Mouse (Mus musculus) left cerebral cortex, adult 18-20 months (tissue): ENCODE data around the gene Dnajb13. TPM values are rescaled to one million over a fixed set of nuclear protein-coding genes. Genes with fewer than 3 reads are reported as not detected.
A peak's percentile ranks its signal among the peaks of the same experiment; 100 is the strongest.

Experiments used
- DNase-seq, 2 experiments: peaks; one replicate each; pipeline ENCODE4 v3.0.0; 2021 to 2022; ENCODE audit warnings: low spot score in 2 of 2, mixed read lengths in 1 of 2
- total RNA-seq, 2 experiments: library from RNA; stranded (reverse); gene quantifications; 2 replicates each; pipeline ENCODE4 v1.2.3; 2021

Dnajb13 gene
- total RNA-seq, 2 experiments from 2014 or later: 0.14 to 0.40 TPM

DNA sequence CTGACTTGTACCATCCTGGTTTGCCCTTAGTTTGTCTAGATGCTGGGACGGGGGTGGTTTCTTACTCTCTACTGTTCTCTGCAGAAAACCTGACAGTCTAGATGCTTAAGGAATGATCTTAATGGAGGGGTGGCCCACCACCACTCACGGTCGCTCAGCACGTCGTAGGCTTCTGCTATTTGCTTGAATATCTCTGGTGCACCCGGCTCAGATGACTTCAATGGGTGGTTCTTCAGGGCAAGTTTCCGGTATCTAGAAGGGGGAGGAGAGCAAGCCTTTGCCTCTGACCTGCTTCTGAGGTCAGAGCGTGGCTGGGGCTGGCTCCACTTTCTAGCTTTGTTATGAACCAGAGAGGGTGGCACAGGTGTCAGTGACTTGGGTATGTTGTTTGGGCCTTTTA, 3.2 kb downstream of the Dnajb13 start:
- no peak for DNase-seq

- no peak for DNase-seq
These were observed 6.1 kb downstream of the Dnajb13 start for GRCm38 (mm10) chr7:100508670-100509069.

DNA sequence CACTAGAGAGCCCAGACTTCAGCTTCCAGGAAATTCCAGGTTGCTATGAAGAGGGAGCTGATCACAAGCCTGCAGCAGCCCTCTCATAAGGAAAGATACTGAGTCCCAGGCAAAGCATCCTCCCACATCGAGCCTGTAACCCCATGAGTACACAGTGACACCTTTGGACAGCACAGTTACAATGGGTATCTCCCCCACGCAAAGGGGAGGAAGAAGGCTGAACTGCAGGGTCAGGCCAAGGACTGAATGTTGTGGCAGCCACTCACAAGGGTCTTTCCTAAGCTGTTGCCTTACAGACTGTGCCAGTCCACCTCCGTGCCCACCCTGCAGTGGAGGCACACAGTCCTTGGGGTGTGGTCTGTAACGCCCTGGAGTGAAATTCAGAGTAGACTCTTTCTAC, 8.3 kb downstream of the Dnajb13 start:
- no peak for DNase-seq

- DNase-seq: no peak
These were observed 9.8 kb downstream of the Dnajb13 start for GRCm38 (mm10) chr7:100504740-100505487.

GRCm38 (mm10) chr7:100503076-100503475, 11.7 kb downstream of the Dnajb13 start:
- DNase-seq: no peak

DNA sequence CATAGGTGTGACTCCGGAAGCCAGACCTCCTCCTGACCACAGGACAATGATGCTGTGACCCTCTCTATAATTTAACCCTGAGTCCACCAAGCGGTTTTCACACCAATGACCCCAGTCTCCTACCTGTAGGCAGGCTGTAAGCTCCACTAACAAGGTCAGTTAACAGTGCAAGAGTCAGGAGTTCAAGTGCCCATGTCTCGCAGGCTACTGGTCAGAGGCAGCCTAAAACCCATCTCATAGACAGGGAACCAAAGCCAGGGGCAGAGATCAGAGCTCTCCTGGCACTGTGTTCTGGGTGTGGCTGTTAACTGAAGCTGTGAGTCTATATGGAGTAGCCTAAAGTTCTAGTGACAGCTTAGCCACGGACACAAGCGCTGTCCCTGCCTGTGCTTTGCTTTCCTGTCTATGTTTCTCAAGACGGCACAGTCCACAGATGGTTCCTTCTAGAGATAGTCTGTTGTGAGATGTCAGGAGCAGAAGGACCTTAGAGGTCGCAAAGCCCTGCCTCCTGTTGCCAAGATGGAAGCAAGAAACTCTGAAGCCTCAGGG, 12.3 kb downstream of the Dnajb13 start:
- no peak for DNase-seq

GRCm38 (mm10) chr7:100501844-100502373, 12.9 kb downstream of the Dnajb13 start:
- no peak for DNase-seq

GRCm38 (mm10) chr7:100501027-100501843, 13.5 kb downstream of the Dnajb13 start:
- no peak for DNase-seq

GRCm38 (mm10) chr7:100500276-100500977, 14.3 kb downstream of the Dnajb13 start:
- no peak for DNase-seq

DNA sequence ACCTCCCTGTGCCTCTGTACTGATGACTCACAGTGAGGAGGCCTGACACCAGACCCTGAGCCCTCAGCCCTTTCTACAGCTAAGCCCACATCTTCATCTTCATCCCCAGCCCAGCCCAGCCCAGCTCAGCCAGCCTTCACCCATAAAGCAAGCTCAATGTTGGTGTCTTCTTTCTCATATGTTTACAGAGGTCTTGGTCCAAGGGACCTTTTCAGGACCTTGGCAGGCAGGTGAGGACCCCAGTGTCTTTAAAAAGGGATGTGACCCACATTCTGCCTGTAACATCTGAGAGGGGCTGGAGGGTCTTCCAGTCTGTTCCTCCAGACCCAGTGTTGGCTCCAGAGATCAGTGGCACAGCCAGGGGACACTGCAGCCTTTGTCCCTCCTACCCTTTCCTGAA, 15.3 kb downstream of the Dnajb13 start:
- DNase-seq: no peak

- DNase-seq: no peak
These were observed 16.8 kb downstream of the Dnajb13 start for GRCm38 (mm10) chr7:100497982-100498381.

- no peak for DNase-seq
These were observed 17.4 kb downstream of the Dnajb13 start for GRCm38 (mm10) chr7:100497402-100497801.

- no peak for DNase-seq
These were observed 18.0 kb downstream of the Dnajb13 start for GRCm38 (mm10) chr7:100496791-100497190.

DNA sequence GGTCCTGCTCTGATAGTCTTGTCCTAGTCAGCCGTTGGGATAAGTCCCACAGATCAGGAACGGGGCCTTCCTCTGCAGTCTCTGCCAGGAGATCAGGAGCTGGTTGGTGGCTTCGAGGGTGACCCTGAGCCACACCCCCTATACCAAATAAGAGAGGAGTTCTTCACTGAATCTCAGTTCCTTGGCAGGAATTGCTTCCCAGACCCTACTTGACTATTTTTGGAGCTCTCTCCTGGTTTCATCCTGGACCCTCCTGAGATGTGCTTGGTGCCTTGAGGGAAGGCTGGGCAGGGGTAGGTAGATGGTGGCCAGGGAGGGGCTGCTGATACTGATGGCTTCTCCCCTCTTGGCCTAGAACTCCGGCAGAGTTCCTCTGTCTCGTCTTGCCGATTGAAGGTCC, 18.4 kb downstream of the Dnajb13 start:
- DNase-seq: no peak

DNA sequence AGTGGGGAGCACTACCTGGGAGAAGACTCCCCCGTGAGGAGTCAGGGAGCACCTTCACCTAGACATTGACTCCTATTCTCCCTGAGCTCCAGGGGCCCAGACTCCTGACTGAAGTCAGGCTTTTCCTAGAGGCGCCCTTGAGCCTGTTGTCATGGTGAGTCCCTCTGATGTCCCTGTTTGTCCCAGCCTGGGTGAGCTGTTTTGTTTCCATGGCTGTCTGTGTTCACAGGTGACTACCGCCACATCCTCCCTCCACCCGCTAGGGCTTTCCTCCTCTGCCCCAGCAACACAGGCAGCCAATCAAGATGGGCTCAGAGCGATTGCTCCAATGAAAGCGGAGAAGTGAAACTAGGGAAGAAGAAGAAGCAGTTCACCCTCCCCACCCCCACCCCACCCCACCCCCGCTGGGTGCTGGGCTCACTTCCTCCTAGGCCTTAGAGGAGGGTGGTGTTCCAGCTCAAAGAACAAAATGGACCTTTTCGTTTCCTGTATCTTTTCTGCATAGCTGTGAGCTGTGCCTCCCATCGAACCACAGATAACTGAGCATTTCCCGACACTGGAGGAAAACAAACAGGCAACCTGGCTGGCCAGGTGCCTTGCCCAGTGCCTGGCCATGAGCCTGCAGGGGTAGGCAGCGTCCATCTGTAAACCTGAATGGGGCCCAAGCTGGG, 19.0 kb downstream of the Dnajb13 start:
- DNase-seq: peak; percentile 20 to 55

DNA sequence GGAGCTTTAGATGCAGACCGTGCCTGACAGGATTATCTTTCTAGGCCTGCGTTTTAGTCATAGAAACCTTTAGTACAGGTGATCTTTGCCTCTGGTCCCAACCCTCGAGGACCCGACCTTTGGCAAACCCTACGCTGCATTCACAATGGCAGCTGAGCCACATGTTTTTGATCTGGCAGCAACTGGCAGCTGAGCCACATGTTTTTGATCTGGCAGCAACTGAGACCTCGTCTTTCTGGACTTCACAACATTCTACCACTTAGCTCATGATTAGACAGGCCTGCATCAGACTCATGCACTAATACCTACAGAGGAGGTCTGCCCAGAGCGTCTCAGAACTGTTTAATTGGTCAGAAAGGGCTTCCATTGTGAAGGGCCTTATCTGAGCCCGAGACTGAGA, 19.7 kb downstream of the Dnajb13 start:
- DNase-seq: no peak

DNA sequence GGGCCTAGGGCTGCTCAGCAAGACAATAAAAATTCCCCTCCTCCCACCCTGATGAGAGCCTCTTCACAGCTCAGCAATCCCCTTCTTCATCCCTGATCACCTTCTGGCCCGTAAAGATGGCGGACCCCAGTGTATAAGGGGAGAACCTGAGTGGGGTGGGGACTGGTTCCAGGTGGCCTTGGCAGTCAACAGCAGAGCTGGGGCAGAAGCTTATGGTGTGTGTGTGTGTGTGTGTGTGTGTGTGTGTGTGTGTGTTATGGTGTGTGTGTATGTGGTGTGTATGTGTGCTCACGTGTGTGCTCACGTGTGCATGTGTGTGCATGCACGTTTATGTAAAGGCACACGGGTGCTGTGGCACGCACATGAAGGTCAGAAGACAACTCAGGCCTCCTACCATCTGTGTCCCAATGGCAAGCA, 20.3 kb downstream of the Dnajb13 start:
- no peak for DNase-seq

DNA sequence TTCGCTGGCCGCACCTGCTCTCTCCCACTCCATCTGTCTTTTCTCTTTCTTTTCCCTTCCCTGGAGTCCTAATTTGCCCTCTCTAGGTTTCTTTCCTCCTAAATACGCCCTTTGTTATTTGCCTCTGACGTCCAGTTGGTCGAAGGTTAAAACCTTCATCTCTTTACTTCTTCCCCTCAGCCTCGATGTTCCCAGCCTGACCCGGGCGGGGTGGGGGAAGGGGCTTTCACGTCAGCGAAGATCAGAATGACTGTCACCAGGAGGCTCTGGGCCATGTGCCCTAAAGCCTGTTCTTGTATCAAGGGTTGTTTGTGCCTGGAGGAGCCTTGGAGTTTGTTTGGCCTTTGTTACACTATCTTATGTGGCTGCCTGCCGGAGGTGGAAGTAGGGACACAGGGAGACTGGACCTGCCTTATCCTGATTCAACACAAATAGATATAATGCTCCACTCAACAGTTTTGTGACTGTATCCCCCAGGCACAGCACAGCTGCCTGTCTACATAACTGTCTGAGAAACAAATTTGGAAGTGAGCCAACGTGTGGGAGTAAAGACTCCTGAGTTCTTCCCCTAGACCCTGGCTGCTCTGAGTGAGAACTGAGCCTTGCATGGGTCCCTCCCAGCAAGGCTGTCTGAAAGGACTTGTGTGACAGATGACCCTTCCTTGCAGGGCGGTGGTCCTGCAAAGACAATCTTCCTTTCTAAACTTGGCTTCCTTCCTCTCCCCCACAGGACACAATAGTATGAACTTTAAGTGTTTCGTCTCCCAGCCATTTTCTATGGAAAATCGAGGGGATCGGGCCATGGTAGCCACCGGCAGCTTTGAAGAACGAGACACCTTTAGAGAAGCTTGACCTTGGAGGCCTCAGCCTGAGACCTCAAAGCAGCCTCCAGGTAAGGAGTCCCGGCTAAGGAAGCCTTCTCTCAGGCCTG, 21.0 kb downstream of the Dnajb13 start:
- no peak for DNase-seq

DNA sequence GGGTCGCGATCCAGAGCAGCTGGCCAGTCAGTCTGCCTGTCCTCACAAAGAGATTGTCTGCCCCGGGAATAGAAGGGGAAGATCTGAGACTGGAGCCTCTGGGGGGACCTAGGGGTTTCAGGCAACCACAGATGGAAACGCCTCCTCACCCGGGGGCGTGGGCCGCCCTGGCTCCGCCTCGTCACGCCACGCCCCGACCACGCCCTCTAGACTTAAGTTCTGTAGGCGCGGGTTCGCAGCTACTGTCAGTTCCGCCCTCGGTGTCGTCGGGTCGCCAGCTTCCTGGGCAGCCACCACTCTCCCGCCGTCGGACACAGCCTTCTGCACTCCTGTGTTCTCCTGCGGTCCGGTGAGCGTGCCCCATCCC, 21.7 kb downstream of the Dnajb13 start, which contains the start of gene Ucp2:
TSS of gene Ucp2 (plus strand) at position 221 of the 367 bp plus-strand sequence.
- DNase-seq: peak; percentile 43 to 51
